Mouse (Mus musculus) heart, adult 2 months (tissue): Measurements from ENCODE around the gene Krt28.

Source experiments
- CTCF ChIP-seq: fragments of 200-600 bp; IDR thresholded peaks from 2 replicates; pipeline ENCODE4 v1.8.1; 2022; ENCODE audit warnings: antibody characterized with exemption, mild to moderate bottlenecking, moderate library complexity
- POLR2A ChIP-seq: fragments of 200-500 bp; IDR thresholded peaks from 2 replicates; pipeline ENCODE4 v1.6.1; 2011; ENCODE audit warnings: mild to moderate bottlenecking, low read depth, low read length, control low read depth; ENCODE audit not compliant: insufficient read depth

DNA sequence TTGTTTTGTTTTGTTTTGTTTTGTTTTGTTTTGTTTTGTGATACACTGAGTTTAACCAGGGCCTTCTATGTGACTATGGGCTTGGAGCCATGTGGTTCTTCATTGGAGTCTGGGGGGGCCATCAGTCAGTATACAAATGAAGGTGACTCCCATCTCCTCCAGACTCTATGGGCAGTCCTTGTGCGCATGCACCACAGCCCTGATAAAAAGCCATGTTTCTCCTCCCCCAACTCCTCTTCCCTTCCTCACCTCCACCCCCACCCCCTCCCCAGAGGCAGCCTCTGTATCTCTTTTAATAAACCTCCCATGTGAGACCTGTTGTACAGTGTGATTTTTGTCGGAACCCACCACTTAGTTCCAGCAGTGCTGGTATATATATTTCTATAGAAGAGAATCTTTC lies 22.0 kb upstream of the Krt28 start:
- TF ChIP-seq CTCF (no peak), POLR2A (no peak)
